Mouse (Mus musculus): ENCODE data around the gene Kazn. TPM values are rescaled to one million over a fixed set of nuclear protein-coding genes. Genes with fewer than 3 reads are reported as not detected.

Gene Kazn
- polyA plus RNA-seq, 1 experiment from 2014 or later: 16.4 TPM

DNA sequence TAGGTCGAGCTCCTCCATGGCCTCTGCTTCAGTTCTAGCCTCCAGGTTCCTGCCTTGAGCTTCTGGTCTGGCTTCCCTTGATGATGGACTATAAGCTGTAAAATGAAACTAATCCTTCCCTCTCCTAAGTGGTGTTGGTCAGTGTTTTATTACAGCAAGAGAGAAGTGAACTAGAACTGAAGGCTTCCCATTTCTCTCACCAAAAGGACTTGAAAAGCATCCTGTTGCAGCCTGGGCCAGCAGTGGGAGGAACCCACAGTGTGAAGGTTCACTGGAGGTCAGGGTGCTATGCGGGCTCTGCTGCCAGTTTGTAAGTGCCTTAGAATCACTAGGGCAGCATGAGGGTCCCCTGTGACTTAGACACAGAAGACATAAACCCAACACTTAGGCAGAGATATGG, 148.1 kb downstream of the Kazn start:
- no peak overlapping the region for H3K9ac ChIP-seq (ENCODE audit: low read depth, low read length)

DNA sequence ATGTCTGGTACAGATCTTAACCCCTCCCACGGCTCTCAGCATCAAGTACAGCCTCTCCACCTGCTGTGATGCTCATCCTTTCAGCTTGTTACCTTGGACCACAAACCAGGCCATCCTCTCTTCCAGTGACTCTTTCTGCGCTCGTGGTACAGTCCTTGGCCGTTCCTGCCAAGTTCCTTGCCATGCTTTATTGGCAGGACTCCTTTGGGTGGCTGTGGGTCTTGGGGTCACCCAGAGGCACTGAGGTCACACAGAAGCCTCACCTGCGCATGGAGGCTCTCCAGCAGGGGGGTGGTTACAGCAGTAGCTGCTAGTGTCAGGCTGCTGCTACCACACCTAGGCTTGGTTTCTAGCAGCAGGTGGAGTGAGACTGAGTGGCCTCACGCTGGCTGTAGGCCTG, 149.2 kb downstream of the Kazn start:
- Histone ChIP-seq H3K9me3 (replicated peaks; ENCODE audit: low read length) (no peaks in the 10 kb centered on the region), H3K4me1 (replicated peaks; ENCODE audit: insufficient read depth, low read length) (0 out of 2 replicates have a peak, but pooled peaks cover 6% of the 10 kb centered on the region), H3K36me3 (ENCODE audit: insufficient read depth, low read length) (no peaks in the 10 kb centered on the region), H3K27ac (no peak overlapping the region), H3K4me2 (ENCODE audit: low read length) (no peak overlapping the region), H3K27me3 (ENCODE audit: insufficient read depth, low read length) (no peaks in the 10 kb centered on the region), H3K9ac (ENCODE audit: low read depth, low read length) (no peak overlapping the region), H3K4me3 (replicated peaks; ENCODE audit: low read depth, low read length) (no peak overlapping the region)
- DNase-seq (ENCODE audit: low spot score) (no peak), ATAC-seq (replicated peaks; ENCODE audit: low FRiP score, low read depth) (no peak)
- TF ChIP-seq CTCF (IDR thresholded peaks at IDR 0.05; ENCODE audit: low read depth): no peak
- 83% methylated on average over 6 of the region's 6 CpGs for WGBS

More for the DNA sequence above, 148.1 kb downstream of the Kazn start:
- H3K27me3 ChIP-seq (ENCODE audit: insufficient read depth, low read length): no peaks in the 10 kb centered on the region
- TF ChIP-seq CTCF (IDR thresholded peaks at IDR 0.05; ENCODE audit: low read depth): no peak
- H3K4me3 ChIP-seq (replicated peaks; ENCODE audit: low read depth, low read length): no peak overlapping the region
- no peak overlapping the region for H3K4me2 ChIP-seq (ENCODE audit: low read length)
- H3K27ac ChIP-seq: no peak overlapping the region
- 0 out of 2 replicates have a peak, but pooled peaks cover 4% of the 10 kb centered on the region for H3K4me1 ChIP-seq (replicated peaks; ENCODE audit: insufficient read depth, low read length)
- no peaks in the 10 kb centered on the region for H3K9me3 ChIP-seq (replicated peaks; ENCODE audit: low read length)
- no peaks in the 10 kb centered on the region for H3K36me3 ChIP-seq (ENCODE audit: insufficient read depth, low read length)
- 48% methylated on average over 2 of the region's 2 CpGs for WGBS
- ATAC-seq (replicated peaks; ENCODE audit: low FRiP score, low read depth) (no peak), DNase-seq (ENCODE audit: low spot score) (no peak)

DNA sequence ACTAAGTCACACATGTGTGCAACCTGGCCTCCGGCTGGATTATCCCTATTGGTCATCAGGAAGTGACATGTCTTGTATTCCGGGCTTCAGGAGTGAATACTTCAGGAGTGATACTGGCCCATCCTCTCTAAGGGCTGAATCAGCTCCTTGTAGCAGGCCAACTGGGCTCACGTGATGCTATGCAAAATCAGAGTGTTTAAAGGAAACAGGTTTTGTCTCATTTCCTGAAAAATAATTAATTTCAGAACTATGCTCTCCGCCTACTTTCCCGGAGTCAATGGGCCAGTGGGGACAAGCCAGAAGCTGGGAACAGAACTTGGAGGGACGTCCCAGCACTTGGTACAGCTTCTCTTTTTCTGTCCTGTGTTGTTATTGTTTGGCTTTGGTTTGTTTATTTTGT, 150.4 kb downstream of the Kazn start:
- ATAC-seq (replicated peaks; ENCODE audit: low FRiP score, low read depth) (no peak), DNase-seq (ENCODE audit: low spot score) (no peak)
- Histone ChIP-seq H3K36me3 (ENCODE audit: insufficient read depth, low read length) (no peaks in the 10 kb centered on the region), H3K9ac (ENCODE audit: low read depth, low read length) (no peak overlapping the region), H3K4me3 (replicated peaks; ENCODE audit: low read depth, low read length) (no peak overlapping the region), H3K27ac (no peak overlapping the region), H3K4me1 (replicated peaks; ENCODE audit: insufficient read depth, low read length) (0 out of 2 replicates have a peak, but pooled peaks cover 6% of the 10 kb centered on the region), H3K27me3 (ENCODE audit: insufficient read depth, low read length) (no peaks in the 10 kb centered on the region), H3K9me3 (replicated peaks; ENCODE audit: low read length) (no peaks in the 10 kb centered on the region), H3K4me2 (ENCODE audit: low read length) (no peak overlapping the region)
- 54% methylated on average over 6 of the region's 6 CpGs for WGBS
- TF ChIP-seq CTCF (IDR thresholded peaks at IDR 0.05; ENCODE audit: low read depth): no peak

DNA sequence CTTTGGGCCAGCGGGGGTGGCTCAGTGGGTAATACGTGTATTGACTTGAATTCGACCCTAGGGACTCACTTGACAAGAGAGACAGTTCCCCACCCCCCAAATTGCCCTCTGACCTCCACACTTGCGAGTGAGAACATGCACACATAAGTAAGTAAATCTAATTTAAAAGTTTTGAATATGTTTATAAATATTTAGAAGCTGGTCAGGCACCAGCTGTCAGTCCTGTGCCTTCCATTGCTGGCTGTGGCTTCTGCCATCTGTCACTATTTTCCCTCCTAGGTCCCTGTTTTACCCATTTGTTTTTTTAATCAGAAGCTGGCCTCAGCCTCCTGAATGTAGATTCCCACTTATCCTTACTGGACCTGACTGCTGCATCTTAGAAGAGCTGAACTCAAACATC, 150.8 kb downstream of the Kazn start:
- Histone ChIP-seq H3K36me3 (ENCODE audit: insufficient read depth, low read length) (no peaks in the 10 kb centered on the region), H3K27ac (no peak overlapping the region), H3K4me3 (replicated peaks; ENCODE audit: low read depth, low read length) (no peak overlapping the region), H3K9ac (ENCODE audit: low read depth, low read length) (no peak overlapping the region), H3K4me2 (ENCODE audit: low read length) (no peak overlapping the region), H3K27me3 (ENCODE audit: insufficient read depth, low read length) (no peaks in the 10 kb centered on the region), H3K9me3 (replicated peaks; ENCODE audit: low read length) (no peaks in the 10 kb centered on the region), H3K4me1 (replicated peaks; ENCODE audit: insufficient read depth, low read length) (0 out of 2 replicates have a peak, but pooled peaks cover 7% of the 10 kb centered on the region)
- no peak for TF ChIP-seq CTCF (IDR thresholded peaks at IDR 0.05; ENCODE audit: low read depth)
- no peak for ATAC-seq (replicated peaks; ENCODE audit: low FRiP score, low read depth)
- no peak for DNase-seq (ENCODE audit: low spot score)
- WGBS: 58% methylated on average over 4 of the region's 4 CpGs

DNA sequence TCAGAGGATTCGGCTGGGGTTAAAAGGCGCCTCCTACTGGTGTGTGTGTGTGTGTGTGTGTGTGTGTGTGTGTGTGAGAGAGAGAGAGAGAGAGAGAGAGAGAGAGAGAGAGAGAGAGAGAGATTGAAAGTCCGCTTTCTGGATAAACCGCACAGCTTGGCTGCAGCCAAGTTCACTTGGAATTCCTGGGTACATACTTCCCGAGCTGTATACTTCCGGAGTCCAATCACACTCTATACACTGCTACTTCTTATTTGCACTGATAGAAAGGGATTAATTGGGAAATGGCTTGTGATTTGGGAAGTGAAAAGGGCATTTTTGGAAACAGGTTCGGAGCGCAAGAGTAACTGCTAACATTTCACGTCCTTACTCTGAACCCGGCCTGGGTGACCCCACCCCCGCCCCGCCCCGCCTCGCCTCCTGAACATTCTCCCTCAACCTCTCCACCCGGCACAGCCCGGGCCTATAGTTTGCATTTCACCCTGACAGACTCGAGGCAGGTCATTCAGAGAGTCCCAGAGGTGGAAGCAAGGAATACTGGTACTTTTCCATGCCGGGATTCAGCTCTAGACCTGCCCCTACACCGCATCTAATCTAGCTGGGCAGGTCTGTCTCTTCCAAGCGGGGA, 154.2 kb downstream of the Kazn start:
- Histone ChIP-seq H3K9ac (ENCODE audit: low read depth, low read length) (peak overlapping the region; percentile 66), H3K27me3 (ENCODE audit: insufficient read depth, low read length) (no peaks in the 10 kb centered on the region), H3K4me2 (ENCODE audit: low read length) (peak overlapping the region; percentile 90), H3K9me3 (replicated peaks; ENCODE audit: low read length) (no peaks in the 10 kb centered on the region), H3K36me3 (ENCODE audit: insufficient read depth, low read length) (no peaks in the 10 kb centered on the region), H3K4me3 (replicated peaks; ENCODE audit: low read depth, low read length) (peak overlapping the region; percentile 66), H3K4me1 (replicated peaks; ENCODE audit: insufficient read depth, low read length) (peaks cover 36% of the 10 kb centered on the region), H3K27ac (peak overlapping the region; percentile 90)
- no peak for TF ChIP-seq CTCF (IDR thresholded peaks at IDR 0.05; ENCODE audit: low read depth)
- DNase-seq (ENCODE audit: low spot score): peak; percentile 70
- ATAC-seq (replicated peaks; ENCODE audit: low FRiP score, low read depth): no peak
- WGBS: 9% methylated on average over 20 of the region's 20 CpGs

DNA sequence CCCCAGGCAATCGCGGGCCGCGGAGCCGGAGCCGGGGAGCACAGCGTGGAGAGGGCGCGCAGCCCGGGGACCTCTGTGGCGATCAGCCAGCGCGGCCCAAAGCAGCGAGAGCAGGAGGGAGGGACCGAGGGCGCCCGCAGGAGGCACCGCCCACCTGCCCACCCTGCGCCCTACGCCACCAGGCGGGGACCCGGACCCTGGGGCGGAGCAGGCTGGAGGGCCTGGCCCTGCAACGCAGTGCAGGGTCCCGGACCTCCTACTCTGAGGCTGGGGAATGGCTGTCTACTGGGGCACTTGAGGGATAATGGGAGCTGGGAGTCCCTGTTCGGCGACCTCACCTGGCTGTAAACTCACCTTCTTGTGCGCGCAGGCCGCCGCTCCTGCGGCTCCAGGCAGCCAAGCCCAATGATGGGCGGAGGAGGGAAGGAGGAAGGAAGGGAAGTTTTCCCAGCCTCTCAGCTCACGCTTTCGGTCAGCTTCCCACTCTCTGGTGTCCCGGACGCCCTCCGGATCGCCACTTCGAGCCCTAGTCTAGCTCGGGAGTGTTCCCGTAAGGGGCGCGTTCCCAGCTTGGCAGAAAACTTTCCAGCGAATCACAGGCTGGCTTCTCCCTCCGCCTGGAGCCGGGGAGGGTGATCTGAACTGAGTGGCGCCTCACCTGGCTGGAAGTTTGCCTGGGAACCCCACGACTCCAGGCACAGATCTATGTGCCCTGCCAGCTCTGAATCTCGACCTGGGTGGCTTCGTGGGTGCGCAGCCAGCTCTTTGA, 154.9 kb downstream of the Kazn start, which contains the start of gene Tmem51:
Gene Tmem51, minus strand, starts transcription at position 174 of the 769 bp plus-strand sequence.
- Histone ChIP-seq H3K9ac (ENCODE audit: low read depth, low read length) (peak within 1 kb of the TSS; percentile 66), H3K4me1 (replicated peaks; ENCODE audit: insufficient read depth, low read length) (peaks cover 36% of the 10 kb centered on the region), H3K36me3 (ENCODE audit: insufficient read depth, low read length) (no peaks in the 10 kb centered on the region), H3K4me3 (replicated peaks; ENCODE audit: low read depth, low read length) (peak within 1 kb of the TSS; percentile 66), H3K4me2 (ENCODE audit: low read length) (peak within 1 kb of the TSS; percentile 90), H3K27me3 (ENCODE audit: insufficient read depth, low read length) (no peaks in the 10 kb centered on the region), H3K9me3 (replicated peaks; ENCODE audit: low read length) (no peaks in the 10 kb centered on the region), H3K27ac (peak within 1 kb of the TSS; percentile 90)
- under 1% methylated on average over 45 of the region's 52 CpGs for WGBS
- peak; percentile 38 for TF ChIP-seq CTCF (IDR thresholded peaks at IDR 0.05; ENCODE audit: low read depth)
- DNase-seq (ENCODE audit: low spot score) (peak; percentile 75), ATAC-seq (replicated peaks; ENCODE audit: low FRiP score, low read depth) (peak; percentile 88)

Data from kidney, postnatal 0 days (tissue).